Mouse (Mus musculus): ENCODE results near the gene Rere. TPM values are rescaled to one million over a fixed set of nuclear protein-coding genes. Genes with fewer than 3 reads are reported as not detected.
A peak's percentile ranks its signal among the peaks of the same experiment; 100 is the strongest.

The Rere gene
- total and polyA plus RNA-seq, 2 experiments from 2014 or later = 25.9 to 32.9 TPM

- H3K9ac ChIP-seq (replicated peaks; ENCODE audit: low read length) = no peak overlapping the region
- WGBS = 37% methylated on average over 4 of the region's 4 CpGs
Observed at GRCm38 (mm10) chr4:150241708-150242107, 39.7 kb upstream of the Rere start.

GRCm38 (mm10) chr4:150242745-150243144 lies 38.7 kb upstream of the Rere start:
- H3K9me3 ChIP-seq (ENCODE audit: low read length) = no peaks in the 10 kb centered on the region
- no peak overlapping the region for H3K4me2 ChIP-seq (ENCODE audit: low read depth, low read length)
- H3K4me3 ChIP-seq (ENCODE audit: low read length) = no peak overlapping the region
- H3K27me3 ChIP-seq (ENCODE audit: insufficient read depth, low read length) = no peaks in the 10 kb centered on the region
- ATAC-seq (no peak), DNase-seq (ENCODE audit: low spot score) (no peak)
- H3K36me3 ChIP-seq (ENCODE audit: insufficient read depth, low read length) = peaks cover 53% of the 10 kb centered on the region
- H3K4me1 ChIP-seq (ENCODE audit: insufficient read depth, low read length) = peaks cover 12% of the 10 kb centered on the region
- no peak overlapping the region for H3K27ac ChIP-seq
- 64% methylated on average over 5 of the region's 5 CpGs for WGBS
- no peak overlapping the region for H3K9ac ChIP-seq (replicated peaks; ENCODE audit: low read length)
- TF ChIP-seq CTCF (IDR thresholded peaks at IDR 0.05; ENCODE audit: low read depth) = no peak

More at GRCm38 (mm10) chr4:150241708-150242107, 39.7 kb upstream of the Rere start:
- TF ChIP-seq CTCF (IDR thresholded peaks at IDR 0.05; ENCODE audit: low read depth) = no peak
- Histone ChIP-seq H3K36me3 (ENCODE audit: insufficient read depth, low read length) (peaks cover 51% of the 10 kb centered on the region), H3K4me1 (ENCODE audit: insufficient read depth, low read length) (peaks cover 12% of the 10 kb centered on the region), H3K4me2 (ENCODE audit: low read depth, low read length) (no peak overlapping the region), H3K4me3 (ENCODE audit: low read length) (no peak overlapping the region), H3K27ac (no peak overlapping the region), H3K27me3 (ENCODE audit: insufficient read depth, low read length) (no peaks in the 10 kb centered on the region), H3K9me3 (ENCODE audit: low read length) (no peaks in the 10 kb centered on the region)
- DNase-seq (ENCODE audit: low spot score) (no peak), ATAC-seq (no peak)

- DNase-seq (ENCODE audit: low spot score) = no peak
- H3K9ac ChIP-seq (replicated peaks; ENCODE audit: low read length) = no peak overlapping the region
- H3K4me1 ChIP-seq (ENCODE audit: insufficient read depth, low read length) = peaks cover 11% of the 10 kb centered on the region
- ATAC-seq = no peak
- no peak overlapping the region for H3K4me3 ChIP-seq (ENCODE audit: low read length)
- no peak overlapping the region for H3K27ac ChIP-seq
- H3K27me3 ChIP-seq (ENCODE audit: insufficient read depth, low read length) = no peaks in the 10 kb centered on the region
- TF ChIP-seq CTCF (IDR thresholded peaks at IDR 0.05; ENCODE audit: low read depth) = no peak
- H3K9me3 ChIP-seq (ENCODE audit: low read length) = no peaks in the 10 kb centered on the region
- 72% methylated on average over 2 of the region's 2 CpGs for WGBS
- no peak overlapping the region for H3K4me2 ChIP-seq (ENCODE audit: low read depth, low read length)
- peaks cover 64% of the 10 kb centered on the region for H3K36me3 ChIP-seq (ENCODE audit: insufficient read depth, low read length)
Observed at GRCm38 (mm10) chr4:150245876-150246275, 35.6 kb upstream of the Rere start.

GRCm38 (mm10) chr4:150248009-150248408 lies 33.4 kb upstream of the Rere start:
- H3K27me3 ChIP-seq (ENCODE audit: insufficient read depth, low read length) = no peaks in the 10 kb centered on the region
- H3K36me3 ChIP-seq (ENCODE audit: insufficient read depth, low read length) = peaks cover 46% of the 10 kb centered on the region
- H3K4me3 ChIP-seq (ENCODE audit: low read length) = no peak overlapping the region
- peak; percentile 99 for TF ChIP-seq CTCF (IDR thresholded peaks at IDR 0.05; ENCODE audit: low read depth)
- DNase-seq (ENCODE audit: low spot score) (peak; percentile 90), ATAC-seq (peak; percentile 75)
- H3K27ac ChIP-seq = no peak overlapping the region
- WGBS = 56% methylated on average over 5 of the region's 5 CpGs
- H3K9me3 ChIP-seq (ENCODE audit: low read length) = no peaks in the 10 kb centered on the region
- H3K4me2 ChIP-seq (ENCODE audit: low read depth, low read length) = no peak overlapping the region
- H3K9ac ChIP-seq (replicated peaks; ENCODE audit: low read length) = no peak overlapping the region
- H3K4me1 ChIP-seq (ENCODE audit: insufficient read depth, low read length) = peaks cover 14% of the 10 kb centered on the region

- H3K4me3 ChIP-seq (ENCODE audit: low read length) = no peak overlapping the region
- H3K27me3 ChIP-seq (ENCODE audit: insufficient read depth, low read length) = no peaks in the 10 kb centered on the region
- ATAC-seq (no peak), DNase-seq (ENCODE audit: low spot score) (no peak)
- 78% methylated on average over 5 of the region's 5 CpGs for WGBS
- H3K27ac ChIP-seq = no peak overlapping the region
- peaks cover 14% of the 10 kb centered on the region for H3K4me1 ChIP-seq (ENCODE audit: insufficient read depth, low read length)
- H3K9ac ChIP-seq (replicated peaks; ENCODE audit: low read length) = no peak overlapping the region
- TF ChIP-seq CTCF (IDR thresholded peaks at IDR 0.05; ENCODE audit: low read depth) = no peak
- no peaks in the 10 kb centered on the region for H3K9me3 ChIP-seq (ENCODE audit: low read length)
- no peak overlapping the region for H3K4me2 ChIP-seq (ENCODE audit: low read depth, low read length)
- peaks cover 39% of the 10 kb centered on the region for H3K36me3 ChIP-seq (ENCODE audit: insufficient read depth, low read length)
Observed at GRCm38 (mm10) chr4:150248917-150249316, 32.5 kb upstream of the Rere start.

GRCm38 (mm10) chr4:150249731-150250270 lies 31.6 kb upstream of the Rere start:
- H3K27ac ChIP-seq = peak overlapping the region; percentile 92
- TF ChIP-seq CTCF (IDR thresholded peaks at IDR 0.05; ENCODE audit: low read depth) = no peak

More at GRCm38 (mm10) chr4:150249731-150250270, 31.6 kb upstream of the Rere start:
- WGBS = 79% methylated on average over 5 of the region's 5 CpGs
- DNase-seq (ENCODE audit: low spot score) = no peak
- H3K9ac ChIP-seq (replicated peaks; ENCODE audit: low read length) = no peak overlapping the region
- H3K36me3 ChIP-seq (ENCODE audit: insufficient read depth, low read length) = peaks cover 31% of the 10 kb centered on the region
- peaks cover 14% of the 10 kb centered on the region for H3K4me1 ChIP-seq (ENCODE audit: insufficient read depth, low read length)
- no peak for ATAC-seq
- no peak overlapping the region for H3K4me3 ChIP-seq (ENCODE audit: low read length)
- H3K9me3 ChIP-seq (ENCODE audit: low read length) = no peaks in the 10 kb centered on the region
- H3K27me3 ChIP-seq (ENCODE audit: insufficient read depth, low read length) = no peaks in the 10 kb centered on the region
- no peak overlapping the region for H3K4me2 ChIP-seq (ENCODE audit: low read depth, low read length)
